Mouse (Mus musculus) liver, postnatal 0 days (tissue): ENCODE data around the gene Arl3. TPM values are rescaled to one million over a fixed set of nuclear protein-coding genes. Genes with fewer than 3 reads are reported as not detected.

ENCODE experiments used
- ATAC-seq: fragments of 200-750 bp; cut with Nextera tagmentation; 2 replicates; pipeline ENCODE4 v1.8.0; 2017; ENCODE audit warnings: mild to moderate bottlenecking, moderate library complexity
- DNase-seq: peaks from one replicate; pipeline ENCODE4 v3.0.0-alpha.2; 2016
- H3K27ac ChIP-seq: fragments of 300-500 bp; sonication (generic); 2 replicates; pipeline ENCODE4 v1.5.1; 2014; ENCODE audit warnings: antibody characterized with exemption, moderate library complexity, mild to moderate bottlenecking, low read depth
- H3K27me3 ChIP-seq: fragments of 300-500 bp; sonication (generic); 2 replicates; pipeline ENCODE4 v1.6.1; 2014; ENCODE audit warnings: low read length, control low read depth, mixed read lengths; ENCODE audit not compliant: insufficient read depth
- H3K36me3 ChIP-seq: fragments of 300-500 bp; sonication (generic); replicated peaks from 2 replicates; pipeline ENCODE4 v1.6.1; 2014; ENCODE audit warnings: mild to moderate bottlenecking, control low read depth, low read length, moderate library complexity, mixed read lengths; ENCODE audit not compliant: insufficient read depth
- H3K4me1 ChIP-seq: fragments of 300-500 bp; sonication (generic); 2 replicates; pipeline ENCODE4 v1.6.1; 2014; ENCODE audit warnings: antibody characterized with exemption, mild to moderate bottlenecking, control low read depth; ENCODE audit not compliant: insufficient read depth
- H3K4me2 ChIP-seq: fragments of 300-500 bp; sonication (generic); 2 replicates; pipeline ENCODE4 v1.6.1; 2014; ENCODE audit warnings: low read depth, mild to moderate bottlenecking, low read length, moderate library complexity, mixed read lengths
- H3K4me3 ChIP-seq: fragments of 300-500 bp; sonication (generic); 2 replicates; pipeline ENCODE4 v1.5.1; 2014; ENCODE audit warnings: low read depth, low read length
- H3K9ac ChIP-seq: fragments of 300-500 bp; sonication (generic); replicated peaks from 2 replicates; pipeline ENCODE4 v1.6.1; 2014; ENCODE audit warnings: mild to moderate bottlenecking, moderate library complexity
- H3K9me3 ChIP-seq: fragments of 300-500 bp; sonication (generic); 2 replicates; pipeline ENCODE4 v1.6.1; 2016; ENCODE audit warnings: mild to moderate bottlenecking, control low read depth, low read length, mixed read lengths
- CTCF ChIP-seq: sonication (generic); IDR thresholded peaks from 2 replicates; pipeline ENCODE4 v1.5.1; 2016; ENCODE audit warnings: antibody characterized with exemption, low read depth
- EP300 ChIP-seq: IDR thresholded peaks from 2 replicates; pipeline ENCODE4 v1.6.1; 2016; ENCODE audit warnings: antibody characterized with exemption, low read depth, mild to moderate bottlenecking
- WGBS: fragments of 180-500 bp; shearing (Covaris S2); extraction: QIAGEN DNeasy Blood & Tissue Kit; methylation state at CpG from one replicate; pipeline ENCODE4 v1.1.7; 2014; ENCODE audit not compliant: insufficient replicate concordance; 5-methylcytosine and 5-hydroxymethylcytosine counted together
- polyA plus RNA-seq: library from polyadenylated mRNA; unstranded; fragments of >200 nt; fragmentation: Nextera tagmentation; extraction: Ambion mirVana; gene quantifications from 2 replicates; pipeline ENCODE4 v1.2.1, GENCODE M21; 2015

Arl3 gene
- polyA plus RNA-seq, 1 experiment from 2014 or later: 17.0 TPM

DNA sequence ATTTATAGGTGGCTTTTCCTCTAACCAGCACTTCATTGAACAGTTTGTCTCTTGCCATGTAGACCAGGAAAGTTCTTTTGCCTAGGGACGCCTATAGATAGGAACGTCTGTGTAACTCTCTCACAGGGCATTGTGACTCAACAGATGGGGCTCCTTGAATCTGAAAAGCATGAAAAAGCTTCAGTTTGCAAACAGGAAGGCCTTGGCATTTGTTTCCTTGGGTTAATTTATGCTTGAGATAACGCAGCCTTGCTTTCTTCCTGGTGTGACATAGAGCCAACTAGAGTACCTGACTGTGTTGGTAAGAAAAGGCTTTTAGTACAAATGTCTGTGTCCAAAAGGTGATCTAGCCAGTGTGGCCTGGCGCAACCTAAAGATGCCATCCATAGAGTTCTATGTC lies 29.4 kb upstream of the Arl3 start:
- Histone ChIP-seq H3K9me3 (no peaks in the 10 kb centered on the region), H3K27me3 (no peaks in the 10 kb centered on the region), H3K27ac (peak overlapping the region; percentile 97), H3K4me1 (peaks cover 32% of the 10 kb centered on the region), H3K36me3 (peaks cover 28% of the 10 kb centered on the region), H3K4me2 (peak overlapping the region; percentile 58; the same call in 1 of the 2 replicates), H3K9ac (0 out of 2 replicates have a peak overlapping the region, but pooled peaks have one; percentile 35), H3K4me3 (peak overlapping the region; percentile 11; the same call in 1 of the 2 replicates)
- 61% methylated on average over 4 of the region's 4 CpGs for WGBS
- no peak for DNase-seq
- TF ChIP-seq CTCF (no peak), EP300 (no peak)
- no peak for ATAC-seq

- Histone ChIP-seq H3K4me2 (peak overlapping the region; percentile 58), H3K27me3 (no peaks in the 10 kb centered on the region), H3K9me3 (no peaks in the 10 kb centered on the region), H3K4me3 (no peak overlapping the region), H3K27ac (peak overlapping the region; percentile 97), H3K9ac (peak overlapping the region; percentile 57), H3K4me1 (peaks cover 26% of the 10 kb centered on the region), H3K36me3 (peaks cover 25% of the 10 kb centered on the region)
- 44% methylated on average over 14 of the region's 14 CpGs for WGBS
- peak; percentile 70 for ATAC-seq
- peak; percentile 66 for DNase-seq
- TF ChIP-seq CTCF: no peak
- TF ChIP-seq EP300: peak; percentile 82
Observed at GRCm38 (mm10) chr19:46601491-46601890, 28.5 kb upstream of the Arl3 start.

DNA sequence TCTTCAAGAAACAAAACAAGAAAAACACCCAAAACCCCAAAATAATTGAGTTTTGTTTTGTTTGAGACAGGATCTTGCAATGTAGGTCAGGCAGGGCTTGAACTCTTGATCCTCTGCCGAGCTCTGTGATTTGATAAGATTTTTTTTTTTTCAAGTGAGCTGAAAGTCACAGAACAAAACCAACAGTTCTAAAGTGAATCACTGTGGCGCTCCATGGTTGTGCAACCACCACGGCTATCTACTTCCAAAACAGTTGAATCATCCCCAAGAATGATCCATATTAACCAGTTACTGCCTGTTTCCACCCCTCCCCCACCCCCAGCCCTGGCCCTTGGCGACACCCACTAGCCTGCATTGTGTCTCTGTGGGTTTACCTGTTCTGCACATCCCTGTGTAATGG lies 27.4 kb upstream of the Arl3 start:
- H3K9ac ChIP-seq: peak overlapping the region; percentile 98
- ATAC-seq (peak; percentile 22), DNase-seq (peak; percentile 75)
- H3K4me1 ChIP-seq: peaks cover 23% of the 10 kb centered on the region
- 40% methylated on average over 4 of the region's 4 CpGs for WGBS
- H3K4me3 ChIP-seq: peak overlapping the region; percentile 99
- H3K36me3 ChIP-seq: peaks cover 18% of the 10 kb centered on the region
- H3K4me2 ChIP-seq: peak overlapping the region; percentile 89
- no peaks in the 10 kb centered on the region for H3K27me3 ChIP-seq
- no peak for TF ChIP-seq CTCF
- TF ChIP-seq EP300: peak; percentile 66; the same call in 1 of the 2 replicates
- no peaks in the 10 kb centered on the region for H3K9me3 ChIP-seq
- peak overlapping the region; percentile 99 for H3K27ac ChIP-seq

DNA sequence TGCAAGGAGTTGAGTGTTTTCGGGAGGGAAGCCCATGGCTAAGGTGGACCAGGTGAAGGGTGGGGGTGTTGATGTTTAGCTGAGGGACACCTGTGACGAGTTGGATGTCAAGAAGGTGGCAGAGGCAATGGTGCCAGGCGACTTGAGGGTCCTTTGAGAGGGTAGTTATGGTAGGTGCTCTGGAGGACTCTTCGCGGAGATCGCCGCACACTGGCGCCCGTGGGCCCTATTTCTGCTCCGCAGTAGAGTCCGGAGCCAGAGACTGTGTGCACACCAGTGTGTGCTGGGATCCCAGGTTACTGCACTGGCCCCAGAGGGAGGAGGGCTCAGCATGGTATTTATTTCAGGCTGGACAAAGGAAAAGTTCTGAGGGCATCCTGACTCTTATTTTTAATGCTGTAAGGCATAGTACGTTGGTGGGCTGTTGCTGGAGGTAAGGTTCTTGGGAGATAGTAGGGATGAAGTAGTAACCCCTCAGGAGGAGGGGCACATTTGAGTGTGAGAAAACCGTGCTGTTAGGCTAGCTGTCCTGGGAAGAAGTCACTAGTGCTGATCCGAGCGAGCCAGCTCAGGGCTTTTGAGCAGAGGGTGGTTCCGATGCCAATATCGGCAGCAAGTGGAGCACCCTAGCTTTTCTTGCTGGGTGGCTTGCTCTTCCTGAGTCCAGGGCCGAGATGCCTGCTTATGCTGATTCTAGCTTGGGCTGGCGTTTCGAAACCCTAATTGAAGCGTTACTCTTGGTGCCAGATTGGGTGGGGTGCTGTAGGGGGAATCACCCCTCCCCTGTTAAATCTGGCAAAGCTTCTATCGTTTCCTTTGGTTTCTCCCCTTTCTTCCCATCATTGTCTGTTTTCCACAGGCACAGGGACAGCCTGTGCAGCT lies 26.6 kb upstream of the Arl3 start:
- no peak; the same call in 1 of the 2 replicates for ATAC-seq
- H3K4me1 ChIP-seq: peaks cover 23% of the 10 kb centered on the region
- peak overlapping the region; percentile 89 for H3K4me2 ChIP-seq
- H3K36me3 ChIP-seq: peaks cover 20% of the 10 kb centered on the region
- peak overlapping the region; percentile 99 for H3K27ac ChIP-seq
- H3K9me3 ChIP-seq: no peaks in the 10 kb centered on the region
- DNase-seq: peak; percentile 38
- H3K27me3 ChIP-seq: no peaks in the 10 kb centered on the region
- peak overlapping the region; percentile 98 for H3K9ac ChIP-seq
- WGBS: 4% methylated on average over 22 of the region's 22 CpGs
- H3K4me3 ChIP-seq: peak overlapping the region; percentile 99
- TF ChIP-seq CTCF (no peak), EP300 (no peak)

DNA sequence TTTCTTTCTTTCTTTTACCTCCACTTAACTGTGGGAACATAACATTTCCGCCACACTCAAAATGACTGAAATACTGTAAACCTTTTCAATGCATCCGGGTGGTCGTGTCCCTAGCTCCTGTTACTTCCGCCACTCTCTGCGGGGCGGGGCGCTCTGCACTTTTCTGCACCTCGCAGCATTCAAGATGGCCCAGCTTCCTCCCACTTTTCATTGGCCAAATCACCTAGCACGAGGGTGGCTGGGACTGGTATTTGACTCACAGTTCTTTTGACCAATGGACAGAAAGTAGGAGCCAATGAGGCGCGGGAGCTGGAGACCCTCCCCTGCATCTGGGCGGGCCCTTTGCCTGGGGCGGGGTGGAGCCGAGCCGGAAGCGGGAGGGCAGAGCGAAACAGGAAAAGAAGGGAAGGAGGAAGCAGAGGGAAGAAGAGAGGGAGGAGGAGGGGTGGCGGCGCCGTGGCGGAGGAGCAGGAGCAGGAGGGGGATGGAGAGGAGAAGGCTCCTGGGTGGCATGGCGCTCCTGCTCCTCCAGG lies 25.8 kb upstream of the Arl3 start, which contains the start of gene Wbp1l:
Gene Wbp1l (plus strand): TSS at position 365 of the 533 bp plus-strand sequence.
- Histone ChIP-seq H3K4me1 (peaks cover 21% of the 10 kb centered on the region), H3K36me3 (peaks cover 18% of the 10 kb centered on the region), H3K4me3 (peak within 1 kb of the TSS; percentile 99), H3K9me3 (no peaks in the 10 kb centered on the region), H3K9ac (peak within 1 kb of the TSS; percentile 98), H3K4me2 (peak within 1 kb of the TSS; percentile 89), H3K27me3 (no peaks in the 10 kb centered on the region), H3K27ac (peak within 1 kb of the TSS; percentile 99)
- peak; percentile 96 for DNase-seq
- peak; percentile 92 for ATAC-seq
- 1% methylated on average over 20 of the region's 22 CpGs for WGBS
- TF ChIP-seq CTCF (no peak), EP300 (peak; percentile 83; the same call in 1 of the 2 replicates)

DNA sequence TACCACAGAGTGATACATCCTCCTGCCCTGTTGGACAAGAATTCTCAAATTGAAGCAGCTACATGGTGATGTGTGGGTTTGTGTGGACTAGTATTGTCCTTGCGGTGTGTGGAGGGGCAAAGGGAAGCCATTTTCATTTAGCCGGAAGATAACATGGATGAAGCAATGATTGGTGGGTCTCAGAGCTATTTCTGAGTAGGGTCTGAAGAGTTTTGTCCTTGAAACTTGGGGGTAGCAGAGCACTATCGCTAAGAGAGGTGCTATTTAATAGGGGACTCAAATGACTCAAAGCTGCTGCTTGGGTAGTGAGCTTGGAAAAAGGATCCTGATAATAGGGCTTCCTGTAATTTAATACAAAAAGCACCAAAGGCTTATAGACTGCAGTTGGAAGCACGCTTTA lies 25.2 kb upstream of the Arl3 start:
- Histone ChIP-seq H3K4me2 (peak overlapping the region; percentile 89), H3K9ac (no peak overlapping the region), H3K27me3 (no peaks in the 10 kb centered on the region), H3K4me3 (no peak overlapping the region), H3K36me3 (peaks cover 24% of the 10 kb centered on the region), H3K4me1 (peaks cover 21% of the 10 kb centered on the region), H3K9me3 (no peaks in the 10 kb centered on the region), H3K27ac (no peak overlapping the region)
- TF ChIP-seq CTCF: no peak
- TF ChIP-seq EP300: no peak
- WGBS: 89% methylated on average over 4 of the region's 4 CpGs
- ATAC-seq (no peak), DNase-seq (no peak)
